Mouse (Mus musculus) hindbrain, embryonic 11.5 days (tissue): ENCODE measurements at regions not wholly inside any gene's neighbourhood (a gene's known extent, or its start where the extent isn't known, plus 50 kb on each side); places are given as distances from the start of the nearest gene placed in this dataset.
"Not testable (repeated sequence)": the region's sequence is repeated elsewhere in the genome, so short reads cannot be mapped to it uniquely, and the experiment has no call there.

ENCODE experiments used
- ATAC-seq: fragments of 200-750 bp; cut with Nextera tagmentation; 2 replicates; pipeline ENCODE4 v1.8.0; 2017; ENCODE audit warnings: mild to moderate bottlenecking, moderate TSS enrichment, moderate library complexity; ENCODE audit not compliant: low FRiP score
- DNase-seq: peaks from one replicate; pipeline ENCODE4 v3.0.0-alpha.2; 2015; ENCODE audit warnings: low spot score
- H3K27ac ChIP-seq: fragments of 300-500 bp; sonication (generic); 2 replicates; pipeline ENCODE4 v1.5.1; 2014; ENCODE audit warnings: mild to moderate bottlenecking, low read depth, low read length
- H3K27me3 ChIP-seq: fragments of 300-500 bp; sonication (generic); 2 replicates; pipeline ENCODE4 v1.6.1; 2014; ENCODE audit warnings: mild to moderate bottlenecking, low read length, moderate library complexity, mixed read lengths; ENCODE audit not compliant: control insufficient read depth, insufficient read depth
- H3K36me3 ChIP-seq: fragments of 300-500 bp; sonication (generic); 2 replicates; pipeline ENCODE4 v1.6.1; 2014; ENCODE audit warnings: mild to moderate bottlenecking, low read length, moderate library complexity, mixed read lengths; ENCODE audit not compliant: control insufficient read depth, insufficient read depth
- H3K4me1 ChIP-seq: fragments of 300-500 bp; sonication (generic); replicated peaks from 2 replicates; pipeline ENCODE4 v1.6.1; 2014; ENCODE audit warnings: low read length, mixed read lengths; ENCODE audit not compliant: control insufficient read depth, insufficient read depth
- H3K4me2 ChIP-seq: fragments of 300-500 bp; sonication (generic); replicated peaks from 2 replicates; pipeline ENCODE4 v1.6.1; 2014; ENCODE audit warnings: mild to moderate bottlenecking, low read depth, low read length
- H3K4me3 ChIP-seq: fragments of 300-500 bp; sonication (generic); 2 replicates; pipeline ENCODE4 v1.5.1; 2014; ENCODE audit warnings: low read depth, low read length
- H3K9ac ChIP-seq: fragments of 300-500 bp; sonication (generic); 2 replicates; pipeline ENCODE4 v1.6.1; 2014; ENCODE audit warnings: low read depth, low read length
- H3K9me3 ChIP-seq: fragments of 300-500 bp; sonication (generic); 2 replicates; pipeline ENCODE4 v1.6.1; 2016; ENCODE audit warnings: low read length; ENCODE audit not compliant: control insufficient read depth
- WGBS: fragments of 180-500 bp; shearing (Covaris S2); extraction: QIAGEN DNeasy Blood & Tissue Kit; methylation state at CpG from one replicate; pipeline ENCODE4 v1.1.7; 2014; 5-methylcytosine and 5-hydroxymethylcytosine counted together

DNA sequence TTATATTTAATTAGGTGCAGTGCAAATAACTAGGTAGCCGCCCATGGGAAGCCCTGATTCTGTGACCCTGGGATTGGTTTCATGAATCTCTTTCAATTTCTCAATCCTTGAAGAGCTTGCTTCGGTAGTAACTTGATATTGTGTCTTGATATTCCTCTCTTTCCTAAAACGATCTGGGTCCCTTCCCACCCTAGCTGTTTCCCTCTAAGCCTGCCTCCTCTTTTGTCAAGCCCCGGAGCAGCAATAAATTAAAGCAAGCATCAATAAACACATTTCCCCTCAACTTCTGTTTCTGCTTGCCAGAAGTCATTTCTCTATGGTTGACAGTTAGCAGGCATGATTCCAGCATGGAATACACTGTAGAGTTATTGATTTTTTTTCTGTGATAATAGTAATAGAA is 252.6 kb upstream of the Api5 start:
- H3K4me3 ChIP-seq = no peak overlapping the region
- no peaks in the 10 kb centered on the region for H3K4me1 ChIP-seq
- no peak overlapping the region for H3K27ac ChIP-seq
- no peaks in the 10 kb centered on the region for H3K9me3 ChIP-seq
- no peaks in the 10 kb centered on the region for H3K36me3 ChIP-seq
- 69% methylated on average over 4 of the region's 4 CpGs for WGBS
- ATAC-seq (no peak), DNase-seq (no peak)
- H3K9ac ChIP-seq = no peak overlapping the region
- H3K4me2 ChIP-seq = no peak overlapping the region
- H3K27me3 ChIP-seq = no peaks in the 10 kb centered on the region

DNA sequence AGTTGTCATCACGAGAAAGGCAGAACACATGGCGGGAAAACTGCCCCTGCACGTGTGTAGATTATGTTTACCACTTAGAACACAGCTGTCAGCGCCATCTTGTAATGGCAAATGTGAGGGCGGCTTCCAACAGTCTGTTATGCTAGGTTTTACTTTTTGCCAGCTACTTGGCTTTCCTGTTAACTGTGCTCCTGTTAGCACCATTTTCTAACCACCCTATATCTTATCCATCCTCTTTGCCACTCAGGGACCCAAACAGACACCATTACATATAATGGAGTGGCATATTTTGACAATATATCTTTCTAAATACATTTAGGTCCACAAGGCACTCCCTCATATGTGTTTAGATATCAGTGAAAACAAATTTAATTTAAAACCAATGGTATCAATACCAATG is 247.7 kb upstream of the Api5 start:
- not testable (repeated sequence) for H3K36me3 ChIP-seq, DNase-seq, H3K27ac ChIP-seq, H3K4me2 ChIP-seq, H3K27me3 ChIP-seq, H3K9ac ChIP-seq, ATAC-seq, H3K4me1 ChIP-seq, H3K4me3 ChIP-seq, H3K9me3 ChIP-seq
- WGBS = 97% methylated on average over 2 of the region's 5 CpGs

DNA sequence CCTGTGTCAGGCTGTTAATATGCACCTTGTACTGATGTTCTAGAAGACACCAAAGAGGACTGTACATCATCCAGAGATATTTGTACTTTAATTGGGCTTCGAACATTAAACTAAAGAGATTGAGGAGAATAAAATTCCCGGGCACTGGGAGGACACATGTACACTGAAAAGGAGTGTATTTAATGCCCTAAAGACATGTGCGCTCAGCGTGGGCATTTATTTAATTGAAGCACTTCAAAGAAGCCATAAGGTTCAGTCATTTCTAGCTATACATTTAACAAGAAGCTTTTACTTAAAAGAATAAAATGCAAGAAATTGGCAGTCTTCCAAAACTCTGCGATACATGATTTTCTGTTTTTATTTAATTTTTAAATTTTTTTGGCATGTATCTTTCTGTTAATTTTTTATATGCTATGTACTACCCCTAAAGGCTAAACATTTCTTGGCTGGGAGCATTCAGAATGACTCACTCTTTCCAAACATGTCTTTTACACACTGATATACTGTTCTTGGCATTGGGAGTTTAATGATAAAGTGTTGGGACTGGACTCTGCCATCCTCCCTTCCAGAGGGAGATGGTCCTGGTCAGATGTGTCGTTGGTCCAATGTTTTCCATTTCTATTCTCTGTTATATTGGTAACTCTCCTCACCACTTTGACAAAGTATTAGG is 242.3 kb upstream of the Api5 start:
- no peak overlapping the region for H3K4me3 ChIP-seq
- no peaks in the 10 kb centered on the region for H3K36me3 ChIP-seq
- no peak overlapping the region for H3K9ac ChIP-seq
- H3K27me3 ChIP-seq = no peaks in the 10 kb centered on the region
- H3K4me1 ChIP-seq = no peaks in the 10 kb centered on the region
- H3K9me3 ChIP-seq = no peaks in the 10 kb centered on the region
- H3K4me2 ChIP-seq = no peak overlapping the region
- ATAC-seq (no peak), DNase-seq (no peak)
- H3K27ac ChIP-seq = no peak overlapping the region
- 89% methylated on average over 6 of the region's 6 CpGs for whole genome bisulfite sequencing

DNA sequence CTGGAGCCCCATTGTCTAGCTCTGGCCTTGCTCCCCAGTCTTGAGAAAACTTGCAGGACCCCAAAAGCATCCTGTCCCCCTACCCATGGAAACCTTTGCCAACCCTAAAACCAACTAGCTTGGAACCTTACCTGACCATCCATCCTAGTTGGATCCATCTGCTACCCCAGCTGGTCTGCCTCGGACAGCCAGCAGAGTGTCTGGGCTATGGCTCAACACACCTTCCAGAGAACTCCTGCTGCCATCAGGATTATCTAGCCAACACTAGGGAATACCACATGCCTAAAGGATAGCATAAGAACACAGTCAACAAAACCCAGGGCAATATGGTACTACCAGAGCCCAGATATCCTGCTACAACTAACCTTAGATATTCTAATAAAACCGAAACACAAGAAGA is 227.9 kb upstream of the Api5 start:
- H3K9ac ChIP-seq = no peak overlapping the region
- no peaks in the 10 kb centered on the region for H3K4me1 ChIP-seq
- H3K4me2 ChIP-seq = no peak overlapping the region
- ATAC-seq (no peak), DNase-seq (no peak)
- H3K27ac ChIP-seq = no peak overlapping the region
- no peak overlapping the region for H3K4me3 ChIP-seq
- WGBS = 97% methylated on average over 2 of the region's 2 CpGs
- H3K36me3 ChIP-seq = no peaks in the 10 kb centered on the region
- H3K9me3 ChIP-seq = no peaks in the 10 kb centered on the region
- H3K27me3 ChIP-seq = no peaks in the 10 kb centered on the region

DNA sequence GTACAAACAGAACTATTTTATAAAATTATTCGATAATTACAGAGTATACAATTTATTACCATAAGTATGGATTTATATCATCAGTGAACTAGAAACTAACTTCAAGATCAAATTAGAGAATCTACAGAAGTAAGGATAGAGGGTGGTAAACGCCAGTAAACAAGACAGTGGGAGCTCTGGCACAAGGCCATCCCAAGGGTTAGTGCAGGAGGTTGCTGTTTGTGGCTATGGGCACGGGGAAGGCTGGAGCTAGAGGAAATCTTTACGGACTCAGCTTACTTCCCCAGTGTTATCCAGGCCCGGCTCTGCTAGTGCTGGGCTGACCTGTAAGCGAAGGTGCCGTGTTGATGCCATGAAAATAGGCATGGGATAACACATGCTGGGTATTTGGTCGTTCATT is 220.5 kb upstream of the Api5 start:
- Histone ChIP-seq H3K27ac (no peak overlapping the region), H3K4me2 (no peak overlapping the region), H3K36me3 (no peaks in the 10 kb centered on the region), H3K4me3 (no peak overlapping the region), H3K9me3 (no peaks in the 10 kb centered on the region), H3K27me3 (no peaks in the 10 kb centered on the region), H3K4me1 (no peaks in the 10 kb centered on the region), H3K9ac (no peak overlapping the region)
- no peak for ATAC-seq
- DNase-seq = no peak
- WGBS = 89% methylated on average over 8 of the region's 8 CpGs
